Mouse (Mus musculus) lung, postnatal 4 days (tissue): Measurements from ENCODE around the gene Etv6.
A peak's percentile ranks its signal among the peaks of the same experiment; 100 is the strongest.
"Not testable (repeated sequence)": the region's sequence is repeated elsewhere in the genome, so short reads cannot be mapped to it uniquely, and the experiment has no call there.

Source experiments
- DNase-seq, 2 experiments: peaks; one replicate each; pipeline ENCODE4 v3.0.0; 2021

The Etv6 gene

DNA sequence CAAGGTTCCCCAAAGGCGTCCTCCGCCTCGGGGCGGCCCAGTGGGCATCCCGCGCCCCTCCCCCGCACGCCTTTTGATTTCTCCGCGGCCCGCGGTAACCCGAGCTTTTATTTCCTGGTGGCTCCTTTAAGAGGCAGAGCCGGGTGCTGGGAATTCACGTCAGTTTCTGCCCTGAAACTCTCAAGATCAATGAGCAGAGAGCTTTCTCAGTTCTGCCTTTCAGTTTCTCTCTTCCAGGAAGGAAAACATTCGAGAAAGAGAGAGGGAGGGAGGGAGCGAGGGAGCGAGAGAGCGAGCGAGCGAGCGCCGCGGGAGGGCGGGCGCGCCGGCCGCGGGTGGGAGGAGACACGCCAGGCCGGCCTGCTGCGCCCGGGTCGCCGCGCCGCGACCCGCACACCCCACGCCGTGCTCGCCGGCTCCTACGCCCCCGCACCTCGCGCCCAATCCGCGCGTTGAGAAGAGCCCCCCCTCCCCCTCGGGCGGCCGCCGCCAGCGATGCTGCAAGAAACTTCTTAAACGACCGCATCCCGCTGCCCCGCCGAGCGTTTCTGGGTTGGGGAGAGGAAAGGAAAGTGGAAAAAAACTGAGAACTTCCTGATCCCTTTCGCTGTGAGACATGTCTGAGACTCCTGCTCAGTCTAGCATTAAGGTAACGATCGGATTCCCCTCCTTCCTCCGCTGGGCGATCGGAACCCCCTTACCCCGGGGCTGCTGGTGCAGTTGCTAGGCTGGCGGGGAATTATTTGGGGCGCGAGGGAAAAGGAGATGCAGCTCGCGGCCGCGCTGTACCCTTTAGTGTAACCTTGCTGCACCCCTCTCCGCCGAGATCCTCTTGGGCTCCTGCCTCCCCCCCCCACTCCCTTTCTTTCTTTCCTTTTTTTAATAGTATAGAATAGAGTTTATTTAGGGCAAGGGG lies at the start of gene Etv6:
Gene Etv6 (plus strand): TSS at position 211 of the 916 bp plus-strand sequence.
- peak; percentile 77 to 91 for DNase-seq

DNA sequence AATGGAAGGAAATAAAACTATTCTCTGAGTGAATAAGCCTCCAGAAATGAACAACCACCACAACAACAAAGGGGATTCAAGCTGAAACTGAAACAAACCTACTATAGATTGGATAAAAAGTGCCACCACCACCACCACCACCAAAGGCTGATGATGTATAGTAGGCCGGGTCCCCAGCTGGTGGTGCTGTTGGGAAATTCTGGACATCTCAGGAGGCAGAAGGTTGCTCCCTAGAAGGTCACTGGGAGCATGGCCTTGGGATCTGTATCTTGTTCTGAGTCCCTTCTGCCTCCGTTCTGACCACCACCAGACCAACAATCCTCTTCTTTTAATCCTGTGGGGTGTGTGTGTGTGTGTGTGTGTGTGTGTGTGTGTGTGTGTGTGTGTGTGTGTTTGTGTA lies 49.3 kb upstream of the Etv6 start:
- DNase-seq, result no peak

DNA sequence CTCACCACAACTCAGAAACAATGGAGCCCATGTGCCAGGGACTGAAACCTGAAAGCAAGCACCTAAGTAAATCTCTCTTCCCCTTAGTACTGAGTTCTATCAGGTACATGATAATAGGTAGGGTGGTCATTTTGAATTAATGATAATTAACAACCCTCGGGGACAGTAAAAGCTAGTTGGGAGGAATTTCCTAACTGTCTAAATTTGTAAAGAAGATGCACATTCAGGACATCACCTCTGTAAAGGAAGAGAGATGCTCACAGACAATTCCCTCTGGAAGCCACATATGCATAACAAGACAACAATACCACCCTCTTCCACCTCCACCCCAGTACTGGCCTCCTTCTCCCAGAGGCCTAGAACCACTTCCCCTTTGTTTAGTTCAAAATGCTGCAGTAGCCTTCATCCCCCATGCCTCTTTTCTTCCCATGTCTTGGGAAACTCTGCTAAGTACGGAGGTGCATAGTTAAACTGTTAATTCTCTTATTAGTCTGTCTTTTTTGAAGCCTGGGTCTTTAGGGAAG lies 48.4 kb upstream of the Etv6 start:
- no peak for DNase-seq

DNA sequence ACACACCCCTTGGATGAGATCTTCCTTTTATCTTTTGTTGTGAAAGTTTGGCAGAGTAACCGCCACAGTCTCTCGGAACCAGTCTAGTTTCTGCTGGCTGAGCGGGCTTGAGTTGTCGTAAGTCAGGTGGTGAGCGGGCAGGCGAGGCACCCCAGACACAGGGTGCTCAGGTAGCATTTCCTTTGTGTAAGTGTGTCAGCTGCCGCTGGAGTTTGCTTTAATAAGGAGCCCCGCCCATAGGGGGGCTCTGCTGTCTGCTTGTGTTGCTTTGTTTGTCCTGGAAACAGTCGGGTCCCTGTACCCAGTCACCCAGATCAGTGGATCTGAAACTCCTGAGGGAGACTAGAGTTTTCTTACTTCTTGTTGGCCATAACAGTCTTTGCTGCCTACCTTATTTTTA lies 47.5 kb upstream of the Etv6 start:
- DNase-seq, result no peak

DNA sequence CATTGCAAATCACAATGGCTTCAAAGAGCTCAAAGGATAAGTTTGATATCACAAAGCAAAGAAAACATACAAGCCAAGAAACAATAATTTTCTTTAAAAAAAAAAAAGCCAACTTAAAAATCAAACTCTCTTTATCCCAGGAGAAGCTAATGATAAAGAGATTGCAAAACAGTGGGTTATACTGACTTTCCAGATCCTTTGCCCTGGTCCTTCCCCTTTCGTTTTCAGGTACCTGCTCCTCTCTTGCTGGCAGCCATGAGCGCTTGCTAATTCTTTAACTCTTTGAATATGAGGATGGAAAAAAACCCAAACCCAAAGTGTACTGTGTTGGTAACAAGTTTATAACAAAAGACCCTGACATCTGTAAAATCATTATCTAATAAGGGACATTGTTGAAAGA lies 38.0 kb upstream of the Etv6 start:
- DNase-seq, result no peak

DNA sequence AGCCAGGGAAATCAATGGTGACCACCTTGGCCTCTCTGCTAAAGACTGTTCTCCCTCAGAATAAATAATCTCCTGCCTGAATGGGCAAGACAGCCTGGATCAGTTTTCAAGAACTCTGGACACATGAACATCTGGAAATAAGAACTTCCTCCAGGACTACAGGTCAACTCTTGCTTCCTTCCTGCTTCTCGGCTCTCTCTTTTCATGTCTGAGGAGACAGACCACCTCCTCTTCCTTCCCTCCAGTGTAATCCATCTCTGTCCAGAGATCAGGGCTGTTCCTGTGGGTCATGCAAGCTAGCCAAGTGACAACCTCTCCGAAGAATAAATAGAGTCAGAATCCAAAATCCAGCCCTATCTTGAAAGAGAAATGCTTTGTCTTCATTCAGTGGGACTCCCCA lies 37.6 kb upstream of the Etv6 start:
- DNase-seq, result no peak

DNA sequence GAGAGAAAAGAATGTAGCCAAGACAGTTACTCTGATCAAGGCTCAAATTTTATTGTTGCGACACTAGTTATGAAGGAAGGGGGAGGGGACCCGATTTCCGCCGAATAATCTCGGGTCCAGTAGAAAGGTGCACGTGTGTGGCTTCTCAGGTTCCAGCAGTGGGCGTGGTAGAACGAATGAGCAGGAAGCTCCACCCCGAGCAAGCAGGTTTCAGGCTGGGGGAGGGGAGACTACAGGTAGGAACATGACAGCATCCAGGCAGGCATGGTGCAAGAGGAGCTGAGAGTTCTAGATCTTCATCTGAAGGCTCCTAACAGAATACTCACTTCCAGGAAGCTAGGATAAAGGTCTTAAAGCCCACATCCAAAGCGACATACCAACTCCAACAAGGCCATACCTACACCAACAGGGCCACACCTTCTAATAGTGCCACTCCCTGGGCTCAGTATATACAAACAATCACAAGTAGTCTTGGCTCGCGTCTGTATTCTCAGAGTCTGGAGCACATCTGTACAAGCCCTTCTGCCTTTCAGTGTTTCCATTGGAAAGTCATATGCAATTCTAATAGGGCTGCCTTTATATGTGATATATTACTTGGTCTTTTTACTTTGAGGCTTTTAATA lies 20.9 kb upstream of the Etv6 start:
- not testable (repeated sequence) for DNase-seq

DNA sequence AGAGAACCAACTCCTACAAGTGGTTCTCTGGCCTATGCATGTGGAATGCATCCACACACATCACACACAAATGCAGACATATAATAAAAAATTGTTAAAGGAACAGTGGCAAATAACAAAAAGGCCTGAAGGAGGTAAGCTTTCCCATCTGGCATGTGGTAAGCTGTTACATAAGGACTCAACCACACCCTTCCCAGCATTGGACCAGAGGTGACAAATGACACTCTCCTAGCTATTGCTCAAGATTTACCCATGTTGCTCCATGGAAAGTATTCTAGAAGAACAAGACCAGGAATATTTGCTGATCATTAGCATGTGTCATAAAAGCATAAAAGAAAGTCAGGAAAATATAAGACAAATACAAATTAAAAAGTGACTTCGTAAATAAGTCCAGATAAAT lies 16.7 kb upstream of the Etv6 start:
- no peak for DNase-seq

DNA sequence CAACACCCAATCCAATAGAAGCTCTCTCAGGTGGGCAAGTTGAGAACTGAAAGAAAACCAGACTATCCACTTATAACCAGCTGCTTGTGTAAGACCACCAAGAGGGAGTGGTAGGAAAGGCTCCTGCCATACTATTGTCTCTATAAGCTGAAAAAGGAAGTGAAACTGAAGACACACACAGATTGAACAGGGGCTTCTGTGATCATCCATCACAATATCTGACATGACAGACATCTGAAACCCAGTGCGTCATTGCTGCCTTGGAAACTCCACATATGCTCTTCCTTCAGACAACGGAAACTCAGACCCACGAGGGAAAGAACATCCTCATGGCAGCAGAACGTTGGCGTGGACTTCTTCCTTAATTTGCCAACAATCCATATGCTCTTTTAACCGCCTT lies 14.7 kb upstream of the Etv6 start:
- DNase-seq, result no peak

DNA sequence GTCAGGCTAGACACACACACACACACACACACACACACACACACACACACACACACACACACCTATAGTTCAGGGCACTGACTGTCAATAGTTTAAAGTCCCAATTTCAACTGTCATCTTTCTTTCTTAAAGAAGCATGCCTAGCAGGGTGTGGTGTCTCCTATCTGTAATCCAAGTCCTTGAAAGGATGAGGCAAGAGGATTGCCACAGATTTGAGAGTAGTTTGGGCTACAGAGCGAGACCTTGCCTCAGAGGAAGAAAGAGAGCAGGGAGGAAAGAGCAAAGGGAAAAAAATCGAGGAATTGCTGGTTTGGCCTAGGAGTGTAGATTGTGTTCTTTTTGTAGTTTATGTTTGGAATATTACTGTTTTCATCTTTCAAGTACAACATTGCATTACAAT lies 9.2 kb upstream of the Etv6 start:
- no peak for DNase-seq

DNA sequence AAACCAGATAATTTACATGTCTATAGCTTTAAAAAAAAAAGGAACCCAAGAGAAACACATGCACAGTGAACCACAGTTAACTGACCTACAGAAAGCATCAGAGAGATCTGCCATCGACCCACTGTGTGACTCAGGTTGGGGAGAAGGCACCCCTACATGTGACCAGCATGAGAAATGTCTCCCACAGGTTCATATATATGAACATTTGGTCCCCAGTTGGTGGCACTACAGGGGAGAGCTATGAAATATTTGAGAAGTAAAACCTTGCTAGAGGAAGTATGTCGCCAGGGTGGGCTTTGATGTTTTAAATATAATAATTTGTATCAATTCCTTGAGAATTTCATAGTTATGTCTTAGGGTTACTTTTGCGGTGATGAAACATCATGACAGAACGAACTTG lies 8.5 kb upstream of the Etv6 start:
- no peak for DNase-seq

DNA sequence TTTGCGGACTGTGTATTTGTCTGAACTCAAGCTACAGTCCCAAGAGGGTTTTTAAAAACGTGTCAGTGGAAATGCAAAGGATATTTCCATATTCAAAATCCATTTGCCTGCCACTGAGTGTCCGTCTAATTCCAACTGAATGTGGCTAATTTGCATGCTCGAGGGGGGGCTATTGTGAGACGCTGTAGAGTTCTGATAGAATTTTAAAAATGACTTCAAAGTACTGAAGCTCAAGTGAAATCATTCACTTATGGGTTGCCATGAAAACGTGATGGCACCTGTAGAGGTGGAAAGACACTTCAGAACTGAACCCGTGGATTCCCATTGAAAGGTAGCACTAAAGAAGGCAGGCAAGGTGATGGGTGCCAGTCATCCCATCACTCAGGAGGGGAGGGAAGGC lies 3.0 kb upstream of the Etv6 start:
- DNase-seq, result no peak

DNA sequence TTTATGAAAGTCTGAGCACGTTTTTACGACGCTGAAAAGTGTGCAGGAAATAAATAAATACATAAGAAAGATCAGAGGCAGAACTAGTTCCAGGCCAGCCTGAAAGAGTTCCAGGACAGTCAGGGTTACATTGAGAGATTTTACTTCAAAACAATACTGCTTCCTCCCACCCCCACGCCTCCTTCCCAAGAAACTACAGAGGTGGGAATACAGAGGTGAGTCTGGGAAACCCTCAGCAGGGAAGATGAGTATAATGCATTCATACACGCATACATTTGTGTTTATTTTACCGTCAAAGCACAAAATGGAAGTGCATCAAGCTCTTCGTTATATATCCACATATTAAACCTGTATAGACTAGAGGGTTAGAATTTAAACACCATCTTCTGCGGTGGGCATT lies 1.1 kb upstream of the Etv6 start:
- no peak for DNase-seq

DNA sequence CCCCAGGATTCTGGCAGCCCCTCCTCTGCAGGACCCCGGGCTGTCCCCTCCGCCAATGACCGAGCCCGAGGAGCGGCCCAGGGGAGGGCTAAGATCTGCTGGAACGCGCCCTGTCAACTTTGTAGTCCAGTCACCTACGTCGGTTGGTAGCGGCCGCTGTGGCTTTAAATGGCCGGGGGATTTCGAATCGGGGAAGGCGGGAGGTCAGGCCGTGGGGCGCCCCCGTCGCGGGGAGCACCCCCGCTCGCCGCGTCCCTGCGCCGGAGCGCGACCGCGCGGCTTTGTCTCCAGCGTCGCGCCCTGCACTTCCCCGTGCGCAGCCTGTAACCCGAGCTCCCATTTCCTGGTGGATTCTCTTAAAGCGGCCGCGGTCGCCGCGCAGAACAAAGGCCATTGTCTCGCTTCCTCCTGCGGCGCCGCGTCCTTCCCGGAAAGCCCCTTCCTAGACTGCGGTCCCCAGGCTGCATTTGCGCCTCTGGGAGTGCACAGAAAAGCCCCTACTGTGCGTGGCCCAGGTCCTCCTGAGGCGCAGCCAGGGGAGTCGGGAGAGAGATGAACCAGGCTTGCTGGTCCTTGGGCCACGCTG lies 503 bp upstream of the Etv6 start:
- DNase-seq, result peak; percentile 87 to 93

DNA sequence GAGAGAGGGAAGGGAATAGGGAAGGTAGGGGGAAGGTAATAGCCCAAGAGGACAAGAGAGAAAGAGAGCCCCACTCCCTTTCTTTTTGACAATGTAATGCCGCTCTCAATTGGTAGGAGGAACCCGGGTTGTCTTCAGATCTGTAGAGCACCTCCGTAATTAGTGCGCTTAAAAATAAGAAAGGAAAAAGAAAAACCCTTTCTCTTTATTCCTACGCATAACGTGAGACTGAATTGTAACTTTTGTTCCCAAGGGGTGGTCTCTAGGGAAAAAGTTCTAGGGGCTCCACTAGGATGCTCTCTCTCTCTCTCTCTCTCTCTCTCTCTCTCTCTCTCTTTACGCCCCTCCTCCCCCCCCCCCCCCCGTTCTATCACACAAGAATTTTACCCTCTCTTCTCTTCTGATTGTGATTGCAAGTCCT lies 1.0 kb downstream of the Etv6 start:
- no peak for DNase-seq

DNA sequence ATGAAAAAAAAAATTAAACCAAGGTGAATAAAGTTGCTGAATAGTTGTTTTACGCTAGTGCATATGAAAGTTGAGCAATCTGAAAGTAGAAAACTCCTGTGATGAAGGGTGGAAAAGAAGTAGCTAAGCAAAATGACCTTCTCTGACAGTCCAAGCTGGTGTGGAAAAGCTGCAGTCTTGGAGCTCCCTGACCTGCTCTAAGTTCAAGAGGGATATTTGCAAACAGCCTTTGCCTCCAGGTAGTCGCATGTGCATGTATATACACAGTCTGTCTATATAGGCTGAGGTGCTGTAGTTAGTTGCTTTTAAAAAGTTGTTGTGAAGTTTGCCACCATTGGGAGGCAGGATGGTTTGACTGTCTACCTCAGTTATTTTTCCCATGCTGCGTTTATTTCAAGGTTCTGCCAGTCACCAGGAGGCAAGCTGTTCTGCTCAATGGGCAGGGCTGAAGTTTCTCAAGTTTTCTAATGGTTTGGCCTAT lies 1.5 kb downstream of the Etv6 start:
- DNase-seq, result no peak

DNA sequence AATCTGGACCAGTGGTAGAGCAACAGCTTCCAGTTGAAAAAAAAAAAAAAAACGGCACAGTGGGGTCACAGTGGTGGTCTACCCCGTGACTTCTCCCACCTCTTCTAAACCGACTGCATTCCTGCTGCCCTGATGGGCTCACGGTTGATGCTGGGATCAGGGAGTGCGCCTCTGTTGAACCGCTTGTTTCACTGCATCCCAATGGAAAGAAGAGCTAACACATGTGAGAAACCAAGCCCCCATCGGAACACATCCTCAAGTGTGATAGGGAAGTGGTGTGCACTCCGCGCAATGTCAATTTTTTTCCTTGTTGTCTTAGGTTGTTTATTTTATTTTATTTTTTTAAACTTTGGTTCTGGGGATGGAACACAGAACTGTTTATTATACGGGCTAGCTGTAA lies 2.5 kb downstream of the Etv6 start:
- no peak for DNase-seq

DNA sequence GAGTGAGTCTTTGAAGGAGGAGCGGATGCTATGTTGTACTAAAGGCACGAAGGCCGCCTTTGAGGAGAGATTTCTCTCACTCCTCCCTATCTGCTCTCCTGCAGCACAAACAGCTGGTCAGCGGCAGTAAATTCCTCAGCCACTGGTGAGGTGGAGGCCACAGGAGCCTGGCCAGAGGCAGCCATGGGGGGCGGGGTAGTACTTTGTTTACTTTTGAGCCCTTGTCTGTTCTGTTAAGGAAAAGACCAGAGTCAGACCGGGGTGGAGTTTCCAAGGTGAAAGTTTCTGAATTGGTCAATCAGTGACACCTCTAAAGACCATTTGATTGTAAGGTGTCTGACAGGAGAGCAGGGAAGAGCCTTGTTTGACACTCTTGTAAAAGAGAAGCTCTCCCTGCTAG lies 3.4 kb downstream of the Etv6 start:
- DNase-seq, result peak; percentile 43 to 67

DNA sequence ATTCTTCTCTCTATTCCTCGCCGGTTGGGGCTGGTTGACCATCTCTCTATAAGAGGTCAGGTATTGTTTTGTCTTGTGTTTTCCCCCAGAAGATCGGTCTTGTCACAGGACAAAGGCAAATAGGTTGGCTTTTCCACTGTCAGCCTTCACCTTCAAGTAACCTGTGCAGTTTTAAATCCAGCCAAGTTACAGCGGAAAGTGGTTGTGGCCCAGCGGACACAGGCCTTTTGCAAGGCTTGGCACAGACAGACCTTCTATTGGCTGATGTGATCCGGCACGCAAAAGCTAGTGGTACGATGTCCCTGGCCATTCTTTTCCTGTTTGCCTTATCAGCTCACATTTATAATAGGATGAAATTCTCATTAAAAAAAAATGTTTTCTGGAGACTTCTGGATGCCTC lies 3.9 kb downstream of the Etv6 start:
- no peak for DNase-seq

DNA sequence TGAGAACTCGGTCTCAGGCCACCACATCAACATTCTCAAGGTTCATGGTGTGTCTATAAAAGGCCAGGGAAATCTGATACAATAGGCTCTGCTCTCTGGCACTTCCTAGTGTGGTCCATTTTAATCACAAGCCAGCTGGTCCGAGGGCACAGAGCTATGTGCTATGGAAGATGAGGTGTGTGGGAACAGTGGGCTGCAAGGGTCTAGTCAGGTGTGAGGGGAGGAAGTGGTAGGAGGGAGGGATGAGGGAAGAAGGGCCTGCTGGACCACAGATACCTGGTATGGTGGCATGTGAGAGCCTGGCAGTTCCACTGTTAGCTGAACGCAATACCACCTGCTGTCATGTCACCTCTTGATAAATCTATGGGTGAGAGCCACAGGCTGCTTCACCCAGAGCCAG lies 4.8 kb downstream of the Etv6 start:
- no peak for DNase-seq

DNA sequence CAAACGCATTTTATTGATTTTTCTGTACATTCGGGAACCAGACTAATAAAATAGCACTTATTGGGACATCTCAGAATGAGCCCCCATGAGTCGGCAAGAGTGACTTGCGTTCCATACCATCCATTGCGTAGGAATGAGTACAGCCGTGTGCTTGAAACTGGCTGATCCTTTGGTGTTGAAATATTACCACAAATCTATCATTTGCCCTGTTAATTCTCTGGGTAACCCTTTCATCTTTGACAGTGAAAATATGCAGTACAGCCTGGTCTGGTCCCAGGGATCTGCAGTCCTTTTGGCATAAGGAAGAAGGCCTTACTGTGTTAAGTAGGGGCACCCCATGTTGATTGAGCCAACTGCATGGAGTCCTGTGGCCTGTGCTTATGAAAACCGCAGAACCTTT lies 5.8 kb downstream of the Etv6 start:
- DNase-seq, result no peak

DNA sequence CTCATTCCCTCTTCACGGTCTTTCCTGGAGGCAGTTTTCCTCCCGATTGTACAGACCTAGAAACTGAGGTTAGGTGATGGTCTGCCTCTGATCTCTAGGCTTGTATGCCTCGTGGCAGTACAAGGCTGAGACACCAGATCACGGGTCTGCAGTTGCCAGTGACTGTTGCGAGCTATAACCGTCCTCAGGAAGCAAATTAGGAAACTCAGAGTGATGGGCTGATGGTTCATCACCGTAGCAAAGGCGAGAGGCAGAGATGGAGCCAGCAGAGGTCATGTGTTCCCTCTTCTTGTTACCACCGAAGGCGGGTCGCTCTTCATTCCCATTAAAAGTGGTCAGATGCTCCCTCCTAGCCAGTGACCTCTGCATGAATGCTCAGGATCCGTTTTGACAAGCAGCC lies 6.4 kb downstream of the Etv6 start:
- DNase-seq, result no peak

DNA sequence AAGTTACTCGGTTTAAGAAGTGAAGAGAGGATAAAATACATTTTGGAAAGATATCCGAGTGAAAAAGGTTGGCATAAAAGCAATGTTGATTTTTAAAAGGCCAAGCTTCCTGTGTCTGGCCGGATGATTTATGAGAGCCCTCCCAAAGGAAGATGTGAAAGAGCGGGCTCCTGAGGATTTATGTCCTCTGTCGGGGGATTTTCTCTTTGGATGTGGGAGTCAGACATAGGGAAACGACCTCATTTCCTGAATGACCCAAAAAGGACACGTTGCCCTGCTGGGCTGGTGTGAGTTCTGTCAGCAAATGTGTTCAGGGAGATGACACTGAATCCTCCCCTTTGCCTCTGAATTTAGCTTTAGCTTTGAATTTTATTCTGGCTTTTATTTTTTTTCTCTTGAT lies 8.0 kb downstream of the Etv6 start:
- DNase-seq, result no peak
